Comparison of ENCODE assay signal across 28 mouse cellular contexts in the genomic region with DNA sequence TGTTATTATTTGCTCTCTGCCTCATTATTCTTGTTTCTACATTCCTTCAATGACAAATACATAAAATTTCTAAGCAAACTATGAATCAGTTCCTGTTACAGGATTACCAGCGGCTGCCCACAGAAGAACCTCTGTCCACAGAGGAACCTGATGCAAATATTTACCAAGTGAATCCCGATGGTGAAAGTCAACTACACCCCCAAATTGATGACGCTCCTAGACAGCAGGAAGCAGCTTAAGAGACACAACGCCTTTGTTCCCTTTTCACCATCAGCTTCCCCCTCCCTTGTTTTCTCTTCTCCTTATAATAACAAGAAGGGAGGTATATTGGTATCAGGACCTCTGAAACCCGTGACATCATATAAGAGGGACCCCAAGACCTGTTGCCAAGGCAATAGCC. TPM values are rescaled to one million over a fixed set of nuclear protein-coding genes. Genes with fewer than 3 reads are reported as not detected.
A peak's percentile ranks its signal among the peaks of the same experiment; 100 is the strongest.
DNase-seq lines count a peak whose midpoint lies in the region; ATAC-seq and TF ChIP-seq lines count a peak whose summit lies in the region.
"Had no signal": no experiment of that assay in that cellular context is flagged by ENCODE, and none has a peak within 500 bp of the region (broad histone marks: within the 10 kb centered on the region; RNA-seq: fewer than 3 reads in every experiment).

No protein-coding gene starts in this region.

- H3K4me2 ChIP-seq in liver, embryonic 11.5 days, result no peak overlapping the region
- H3K4me2 ChIP-seq in CH12.LX (ENCODE audit: insufficient read depth, low read depth, poor library complexity, severe bottlenecking), result no peak overlapping the region
- H3K4me2 ChIP-seq in forebrain, embryonic 15.5 days (replicated peaks), result no peak overlapping the region
- H3K4me2 ChIP-seq: embryonic facial prominence, embryonic 15.5 days; liver, embryonic 15.5 days; midbrain, embryonic 12.5 days had no signal

- no peaks in the 10 kb centered on the region for H3K4me1 ChIP-seq in liver, adult 2 months (ENCODE audit: control insufficient read depth, insufficient read depth, low read length)
- no peaks in the 10 kb centered on the region for H3K4me1 ChIP-seq in liver, embryonic 11.5 days (replicated peaks; ENCODE audit: control insufficient read depth, insufficient read depth, low read length)
- peaks cover 2 to 37% of the 10 kb centered on the region in 2 experiments; a peak in 2 of 4 replicates for H3K4me1 ChIP-seq in CH12.LX (ENCODE audit: control insufficient read depth in 1 of 2, insufficient read depth in 2 of 2)
- no peaks in the 10 kb centered on the region for H3K4me1 ChIP-seq in forebrain, embryonic 15.5 days
- H3K4me1 ChIP-seq: embryonic facial prominence, embryonic 15.5 days; limb, embryonic 10.5 days; liver, embryonic 15.5 days; midbrain, embryonic 12.5 days had no signal

- peak; percentile 37 for DNase-seq in liver, adult 2 months (ENCODE audit: extremely low read depth, low read depth, low spot score)
- DNase-seq in liver, embryonic 11.5 days (ENCODE audit: low spot score), result no peak
- DNase-seq in 3T3-L1 (ENCODE audit: low read depth, low spot score) (peak; percentile 50), CH12.LX (ENCODE audit: extremely low read depth) (peak; percentile 20)
- DNase-seq in right cerebral cortex, adult 18-20 months, result no peak
- DNase-seq in adrenal gland, postnatal 10 days, result no peak
- DNase-seq: adrenal gland, postnatal 36 days; cerebellum, adult 11-12 months; cerebellum, postnatal 25 days; gastrocnemius, adult 2 months; heart, adult 18-20 months; heart, postnatal 36 days; kidney, postnatal 14 days; right cerebral cortex, postnatal 25 days had no signal

- no peak for TF ChIP-seq CTCF in liver, adult 2 months (IDR thresholded peaks at IDR 0.05; ENCODE audit: low read depth, low read length)
- no peak for TF ChIP-seq CTCF in CH12.LX (conservative IDR thresholded peaks at IDR 0.05 in 1 of 2, IDR thresholded peaks at IDR 0.05 in 1 of 2; ENCODE audit: low read depth in 2 of 2, low read length in 2 of 2)

- no peak for TF ChIP-seq POLR2A in liver, adult 2 months (IDR thresholded peaks at IDR 0.05; ENCODE audit: extremely low read depth, insufficient read depth, low read length)
- no peak for TF ChIP-seq POLR2A in CH12.LX (IDR thresholded peaks at IDR 0.05; ENCODE audit: low read depth, low read length)

- no peaks in the 10 kb centered on the region for H3K27me3 ChIP-seq in liver, adult 2 months (ENCODE audit: control insufficient read depth, insufficient read depth, low read length)
- H3K27me3 ChIP-seq in liver, embryonic 11.5 days (replicated peaks; ENCODE audit: control insufficient read depth, insufficient read depth, low read length), result no peaks in the 10 kb centered on the region
- H3K27me3 ChIP-seq in CH12.LX (replicated peaks), result no peaks in the 10 kb centered on the region
- H3K27me3 ChIP-seq in forebrain, embryonic 15.5 days, result no peaks in the 10 kb centered on the region
- H3K27me3 ChIP-seq: embryonic facial prominence, embryonic 15.5 days; liver, embryonic 15.5 days; midbrain, embryonic 12.5 days had no signal

- ATAC-seq in liver, embryonic 11.5 days (replicated peaks; ENCODE audit: low FRiP score), result no peak
- peak; percentile 93 for ATAC-seq in megakaryocyte progenitor cell, adult 5-6 weeks (replicated peaks; ENCODE audit: poor library complexity)
- no peak for ATAC-seq in forebrain, embryonic 15.5 days (replicated peaks)
- ATAC-seq: hindbrain, embryonic 16.5 days; intestine, postnatal 0 days had no signal

- no peak overlapping the region for H3K4me3 ChIP-seq in liver, adult 2 months (ENCODE audit: insufficient read depth, low read depth, low read length)
- H3K4me3 ChIP-seq in liver, embryonic 11.5 days (ENCODE audit: low read depth, low read length), result no peak overlapping the region
- no peak overlapping the region for H3K4me3 ChIP-seq in CH12.LX (replicated peaks in 1 of 3; ENCODE audit: low read depth in 2 of 3, low read length in 2 of 3, poor library complexity in 1 of 3)
- H3K4me3 ChIP-seq in forebrain, embryonic 15.5 days, result no peak overlapping the region
- H3K4me3 ChIP-seq: embryonic facial prominence, embryonic 15.5 days; gastrocnemius, adult 2 months; left cerebral cortex, adult 2 months; limb, embryonic 10.5 days; liver, embryonic 15.5 days; midbrain, embryonic 12.5 days; myocyte had no signal

- no peak overlapping the region for H3K9ac ChIP-seq in liver, adult 2 months (ENCODE audit: low read depth, low read length)
- no peak overlapping the region for H3K9ac ChIP-seq in liver, embryonic 11.5 days (ENCODE audit: low read depth, low read length)
- H3K9ac ChIP-seq in CH12.LX (ENCODE audit: insufficient read depth, low read depth), result no peak overlapping the region
- no peak overlapping the region for H3K9ac ChIP-seq in forebrain, embryonic 15.5 days (replicated peaks)
- H3K9ac ChIP-seq: embryonic facial prominence, embryonic 15.5 days; liver, embryonic 15.5 days; midbrain, embryonic 12.5 days had no signal

- no peak overlapping the region for H3K27ac ChIP-seq in liver, adult 2 months (replicated peaks; ENCODE audit: insufficient read depth, low read depth, low read length)
- no peak overlapping the region for H3K27ac ChIP-seq in liver, embryonic 11.5 days (ENCODE audit: low read depth, low read length)
- no peak overlapping the region for H3K27ac ChIP-seq in CH12.LX (ENCODE audit: insufficient read depth, low read depth)
- no peak overlapping the region for H3K27ac ChIP-seq in forebrain, embryonic 15.5 days (replicated peaks)
- H3K27ac ChIP-seq: embryonic facial prominence, embryonic 15.5 days; gastrocnemius, adult 2 months; left cerebral cortex, adult 2 months; limb, embryonic 10.5 days; liver, embryonic 15.5 days; macrophage; midbrain, embryonic 12.5 days had no signal

- no peak for TF ChIP-seq EP300 in CH12.LX (IDR thresholded peaks at IDR 0.05; ENCODE audit: low read length)

- 24% methylated on average over 5 of the region's 5 CpGs for WGBS in liver, adult 2 months
- WGBS in liver, embryonic 11.5 days, result 43% methylated on average over 5 of the region's 5 CpGs
- 72% methylated on average over 5 of the region's 5 CpGs for WGBS in forebrain, embryonic 15.5 days

- TF ChIP-seq RAD21 in CH12.LX (IDR thresholded peaks at IDR 0.05; ENCODE audit: low read depth, low read length), result no peak

- H3K79me2 ChIP-seq in liver, adult 2 months (ENCODE audit: control insufficient read depth, insufficient read depth, low read length), result no peaks in the 10 kb centered on the region
- no peaks in the 10 kb centered on the region for H3K79me2 ChIP-seq in CH12.LX (replicated peaks; ENCODE audit: control insufficient read depth, extremely low read depth, insufficient read depth, poor library complexity, severe bottlenecking)

- in situ Hi-C loops in CH12.LX (cut with MboI; ENCODE audit: low pct_ligation_motif_present, low pct_unique_long_range_greater_than_20kb, low sequenced_read_pairs), result no loop called here

- no peaks in the 10 kb centered on the region for H3K36me3 ChIP-seq in liver, adult 2 months (ENCODE audit: control insufficient read depth, insufficient read depth, low read length)
- no peaks in the 10 kb centered on the region for H3K36me3 ChIP-seq in liver, embryonic 11.5 days (ENCODE audit: control insufficient read depth, insufficient read depth, low read length)
- no peaks in the 10 kb centered on the region for H3K36me3 ChIP-seq in CH12.LX (replicated peaks in 1 of 2; ENCODE audit: control insufficient read depth in 1 of 2, insufficient read depth in 1 of 2, low read length in 1 of 2)
- H3K36me3 ChIP-seq in forebrain, embryonic 15.5 days, result no peaks in the 10 kb centered on the region
- H3K36me3 ChIP-seq: embryonic facial prominence, embryonic 15.5 days; limb, embryonic 10.5 days; liver, embryonic 15.5 days; midbrain, embryonic 12.5 days had no signal

- dilution Hi-C loops in CH12.LX (cut with MboI; ENCODE audit: extremely low pct_ligation_motif_present, extremely low pct_unique_long_range_greater_than_20kb, low sequenced_read_pairs), result no loop called here

- peaks cover 2% of the 10 kb centered on the region; the same call in 1 of the 2 replicates for H3K9me3 ChIP-seq in liver, embryonic 11.5 days (ENCODE audit: control insufficient read depth, low read length)
- H3K9me3 ChIP-seq in CH12.LX (replicated peaks; ENCODE audit: low read length), result no peaks in the 10 kb centered on the region
- no peaks in the 10 kb centered on the region for H3K9me3 ChIP-seq in forebrain, embryonic 15.5 days
- H3K9me3 ChIP-seq: embryonic facial prominence, embryonic 15.5 days; limb, embryonic 10.5 days; liver, embryonic 15.5 days; midbrain, embryonic 12.5 days had no signal

RNA-seq across cellular contexts. Expression of a gene that starts 18.2 kb away (rescaled TPM):
- total RNA-seq in liver, adult 2 months (2014; rRNA removed), result 0.37 and 0.40 TPM in 2 replicates
- polyA plus RNA-seq in liver, adult 2 months (2012; rRNA removed), result not detected in 2 replicates
- not detected in 2 replicates for polyA plus RNA-seq in liver, embryonic 11.5 days (2014; fragmentation: Nextera tagmentation; extraction: Ambion mirVana)
- total RNA-seq in CH12.LX (2012; rRNA removed) (not detected in 2 replicates), CH12.LX (2014; rRNA removed) (0.15 and 0.20 TPM in 2 replicates)
- polyA plus RNA-seq in CH12.LX (2012; ENCODE audit: insufficient read length, low read depth), result 0.60 and 0.68 TPM in 2 replicates
- 1.0 and 2.3 TPM in 2 replicates for total RNA-seq in megakaryocyte progenitor cell, adult 5-6 weeks (2015)
- 2.8 and 3.9 TPM in 2 replicates for total RNA-seq in megakaryocyte progenitor cell, adult 5-6 weeks (2017)
- under 1 TPM; 0.24 to 0.33 TPM for total RNA-seq in adrenal gland, postnatal 10 days (2021)
- polyA plus RNA-seq in forebrain, embryonic 15.5 days (2015; fragmentation: Nextera tagmentation; extraction: Ambion mirVana), result not detected in 2 replicates
- total RNA-seq: adrenal gland, postnatal 36 days; ES-E14; gastrocnemius, adult 2 months; heart, adult 18-20 months; heart, postnatal 36 days; left cerebral cortex, adult 2 months had no signal
- polyA plus RNA-seq: embryonic facial prominence, embryonic 15.5 days; heart, embryonic 14.5 days; hindbrain, embryonic 16.5 days; intestine, postnatal 0 days; limb, embryonic 10.5 days; midbrain, embryonic 12.5 days; myocyte; neural tube, embryonic 14.5 days had no signal

RNA-seq across cellular contexts. Expression of a gene that starts 39.2 kb away (rescaled TPM):
- not detected in 2 replicates for total RNA-seq in liver, adult 2 months (2014; rRNA removed)
- polyA plus RNA-seq in liver, adult 2 months (2012; rRNA removed), result not detected in 2 replicates
- polyA plus RNA-seq in liver, embryonic 11.5 days (2014; fragmentation: Nextera tagmentation; extraction: Ambion mirVana), result 0.05 TPM in 1 of 2 replicates, not detected in the other
- total RNA-seq in CH12.LX (2012; rRNA removed) (not detected in 2 replicates), CH12.LX (2014; rRNA removed) (not detected in 2 replicates)
- polyA plus RNA-seq in CH12.LX (2012; ENCODE audit: insufficient read length, low read depth), result not detected in 2 replicates
- total RNA-seq in megakaryocyte progenitor cell, adult 5-6 weeks (2015), result 0.62 and 1.1 TPM in 2 replicates
- total RNA-seq in megakaryocyte progenitor cell, adult 5-6 weeks (2017), result 2.3 and 2.4 TPM in 2 replicates
- total RNA-seq in adrenal gland, postnatal 10 days (2021), result under 1 TPM; 0.27 to 0.45 TPM
- not detected in 2 replicates for polyA plus RNA-seq in forebrain, embryonic 15.5 days (2015; fragmentation: Nextera tagmentation; extraction: Ambion mirVana)
- total RNA-seq: adrenal gland, postnatal 36 days; ES-E14; heart, adult 18-20 months; left cerebral cortex, adult 2 months had no signal
- polyA plus RNA-seq: embryonic facial prominence, embryonic 15.5 days; heart, embryonic 14.5 days; hindbrain, embryonic 16.5 days; intestine, postnatal 0 days; limb, embryonic 10.5 days; myocyte; neural tube, embryonic 14.5 days had no signal

RNA-seq across cellular contexts. Expression of a gene that starts 47.3 kb away (rescaled TPM):
- total RNA-seq in liver, adult 2 months (2014; rRNA removed), result not detected in 2 replicates
- 0.04 TPM in 1 of 2 replicates, not detected in the other for polyA plus RNA-seq in liver, adult 2 months (2012; rRNA removed)
- 0.36 and 0.89 TPM in 2 replicates for polyA plus RNA-seq in liver, embryonic 11.5 days (2014; fragmentation: Nextera tagmentation; extraction: Ambion mirVana)
- total RNA-seq in CH12.LX (2012; rRNA removed) (0.08 TPM in 1 of 2 replicates, not detected in the other), CH12.LX (2014; rRNA removed) (0.17 and 0.32 TPM in 2 replicates)
- polyA plus RNA-seq in CH12.LX (2012; ENCODE audit: insufficient read length, low read depth), result 0.25 and 0.29 TPM in 2 replicates
- 4.8 and 5.9 TPM in 2 replicates for total RNA-seq in megakaryocyte progenitor cell, adult 5-6 weeks (2015)
- 13.1 and 15.3 TPM in 2 replicates for total RNA-seq in megakaryocyte progenitor cell, adult 5-6 weeks (2017)
- total RNA-seq in adrenal gland, postnatal 10 days (2021), result under 1 TPM; 0.09 to 0.42 TPM
- not detected in 2 replicates for polyA plus RNA-seq in forebrain, embryonic 15.5 days (2015; fragmentation: Nextera tagmentation; extraction: Ambion mirVana)
- total RNA-seq: ES-E14; gastrocnemius, adult 2 months; heart, postnatal 36 days; left cerebral cortex, adult 2 months had no signal
- polyA plus RNA-seq: embryonic facial prominence, embryonic 15.5 days; hindbrain, embryonic 16.5 days; limb, embryonic 10.5 days; myocyte; neural tube, embryonic 14.5 days had no signal

Comparison
In these comparisons a context has a peak if more than half of its experiments do, and no peak if none do; other contexts are left out.
1. DNase-seq: peak in liver, adult 2 months (single experiment), 3T3-L1 (single experiment) and CH12.LX (single experiment); none in liver, embryonic 11.5 days (single experiment), right cerebral cortex, adult 18-20 months (single experiment) and adrenal gland, postnatal 10 days (single experiment).